Mouse (Mus musculus) heart, adult 2 months (tissue): ENCODE measurements around the gene Glod4.

Experiments
- CTCF ChIP-seq: fragments of 200-600 bp; IDR thresholded peaks from 2 replicates; pipeline ENCODE4 v1.8.1; 2022; ENCODE audit warnings: antibody characterized with exemption, mild to moderate bottlenecking, moderate library complexity
- EP300 ChIP-seq: fragments of 200-500 bp; IDR thresholded peaks from 2 replicates; pipeline ENCODE4 v1.6.1; 2011; ENCODE audit warnings: low read depth, low read length, control low read depth; ENCODE audit not compliant: insufficient read depth
- POLR2A ChIP-seq: fragments of 200-500 bp; IDR thresholded peaks from 2 replicates; pipeline ENCODE4 v1.6.1; 2011; ENCODE audit warnings: mild to moderate bottlenecking, low read depth, low read length, control low read depth; ENCODE audit not compliant: insufficient read depth

GRCm38 (mm10) chr11:76110416-76110815, 133.1 kb downstream of the Glod4 start:
- TF ChIP-seq EP300 (no peak), POLR2A (no peak), CTCF (no peak)
